Comparison of ENCODE assay signal across 26 mouse cellular contexts in genomic region chr13:107668509-107668908, GRCm38 (mm10).
A peak's percentile ranks its signal among the peaks of the same experiment; 100 is the strongest.
DNase-seq lines count a peak whose midpoint lies in the region; ATAC-seq and TF ChIP-seq lines count a peak whose summit lies in the region.
"Had no signal": no experiment of that assay in that cellular context is flagged by ENCODE, and none has a peak within 500 bp of the region (broad histone marks: within the 10 kb centered on the region; RNA-seq: fewer than 3 reads in every experiment).

No protein-coding gene starts in this region.

- H3ac ChIP-seq in myocyte (ENCODE audit: control insufficient read depth, insufficient read length) = no peak overlapping the region

- H3K79me2 ChIP-seq in myocyte (ENCODE audit: control insufficient read depth, insufficient read depth) = no peaks in the 10 kb centered on the region

- H3K9me3 ChIP-seq in hindbrain, embryonic 11.5 days (ENCODE audit: control insufficient read depth, low read length) = no peaks in the 10 kb centered on the region
- no peaks in the 10 kb centered on the region for H3K9me3 ChIP-seq in hindbrain, postnatal 0 days (ENCODE audit: low read length)
- H3K9me3 ChIP-seq: embryonic facial prominence, embryonic 15.5 days; heart, embryonic 10.5 days; heart, embryonic 13.5 days; hindbrain, embryonic 13.5 days had no signal

- H3K36me3 ChIP-seq in hindbrain, embryonic 11.5 days (ENCODE audit: control insufficient read depth, insufficient read depth, low read length) = no peaks in the 10 kb centered on the region
- H3K36me3 ChIP-seq in hindbrain, postnatal 0 days (ENCODE audit: insufficient read depth, low read length) = no peaks in the 10 kb centered on the region
- no peaks in the 10 kb centered on the region for H3K36me3 ChIP-seq in myocyte (ENCODE audit: control insufficient read depth, insufficient read depth)
- H3K36me3 ChIP-seq: embryonic facial prominence, embryonic 15.5 days; heart, embryonic 10.5 days; heart, embryonic 13.5 days; hindbrain, embryonic 13.5 days had no signal

- TF ChIP-seq POLR2A in brain, embryonic 14.5 days (IDR thresholded peaks at IDR 0.05; ENCODE audit: borderline replicate concordance, extremely low read depth, insufficient read depth, insufficient read length, poor library complexity, severe bottlenecking) = no peak
- TF ChIP-seq POLR2A in myocyte (IDR thresholded peaks at IDR 0.05; ENCODE audit: insufficient read length, low read depth) = no peak

- peak; percentile 48; the same call in 1 of the 2 replicates for ATAC-seq in hindbrain, embryonic 11.5 days (ENCODE audit: low FRiP score)
- ATAC-seq in hindbrain, postnatal 0 days = no peak
- ATAC-seq: activated CD4-positive, CD25-positive, alpha-beta regulatory T cell, adult 4 months; forebrain, embryonic 14.5 days; forebrain, postnatal 0 days; intestine, postnatal 0 days had no signal

- no peaks in the 10 kb centered on the region for H3K27me3 ChIP-seq in hindbrain, embryonic 11.5 days (ENCODE audit: control insufficient read depth, insufficient read depth, low read length)
- no peaks in the 10 kb centered on the region for H3K27me3 ChIP-seq in hindbrain, postnatal 0 days (ENCODE audit: insufficient read depth, low read length)
- no peaks in the 10 kb centered on the region for H3K27me3 ChIP-seq in myocyte (ENCODE audit: control insufficient read depth, insufficient read depth, insufficient read length)

- H3K4me3 ChIP-seq in hindbrain, embryonic 11.5 days (ENCODE audit: low read depth, low read length) = no peak overlapping the region
- H3K4me3 ChIP-seq in hindbrain, postnatal 0 days (ENCODE audit: low read length) = no peak overlapping the region
- no peak overlapping the region for H3K4me3 ChIP-seq in myocyte
- H3K4me3 ChIP-seq: embryonic facial prominence, embryonic 15.5 days; gastrocnemius, adult 2 months; heart, embryonic 10.5 days; heart, embryonic 13.5 days; hindbrain, embryonic 13.5 days had no signal

- no peak for TF ChIP-seq CTCF in hindbrain, postnatal 0 days (IDR thresholded peaks at IDR 0.05; ENCODE audit: low read depth)
- TF ChIP-seq CTCF in brain, embryonic 14.5 days (IDR thresholded peaks at IDR 0.05; ENCODE audit: borderline replicate concordance, extremely low read depth, insufficient read depth, insufficient read length) = no peak

- H3K9ac ChIP-seq in hindbrain, embryonic 11.5 days (ENCODE audit: low read depth, low read length) = no peak overlapping the region
- H3K9ac ChIP-seq in hindbrain, postnatal 0 days (replicated peaks; ENCODE audit: low read length) = no peak overlapping the region
- H3K9ac ChIP-seq: embryonic facial prominence, embryonic 15.5 days; forebrain, postnatal 0 days; heart, embryonic 13.5 days; hindbrain, embryonic 13.5 days had no signal

- peak; percentile 30 for DNase-seq in embryo, embryonic 10 days (ENCODE audit: low spot score)
- DNase-seq in embryo, embryonic 9.5 days (ENCODE audit: extremely low spot score) = no peak
- DNase-seq in hindbrain, embryonic 11.5 days (ENCODE audit: low spot score) = no peak
- DNase-seq in hindbrain, postnatal 0 days (ENCODE audit: low spot score) = no peak
- peak; percentile 23 for DNase-seq in brain, embryonic 14.5 days (ENCODE audit: low read depth)
- no peak for DNase-seq in cerebellum, postnatal 14 days
- no peak for DNase-seq in ovary, postnatal 36 days (ENCODE audit: low spot score)
- DNase-seq: adrenal gland, adult 8-10 months; adrenal gland, postnatal 25 days; cerebellum, adult 18-20 months; cerebellum, adult 9-10 months; cerebellum, postnatal 25 days; forebrain, postnatal 0 days; gastrocnemius, adult 2 months; gastrocnemius, postnatal 14 days; heart, adult 18-20 months; heart, postnatal 14 days; heart, postnatal 4 days had no signal

- WGBS in hindbrain, embryonic 11.5 days = 42% methylated on average over 4 of the region's 5 CpGs
- WGBS in hindbrain, postnatal 0 days = 59% methylated on average over 4 of the region's 5 CpGs

- H3K4me2 ChIP-seq in hindbrain, embryonic 11.5 days (replicated peaks; ENCODE audit: low read depth, low read length) = no peak overlapping the region
- no peak overlapping the region for H3K4me2 ChIP-seq in hindbrain, postnatal 0 days (ENCODE audit: low read depth, low read length)
- no peak overlapping the region for H3K4me2 ChIP-seq in myocyte (ENCODE audit: low read depth)
- H3K4me2 ChIP-seq: embryonic facial prominence, embryonic 15.5 days; heart, embryonic 13.5 days; hindbrain, embryonic 13.5 days had no signal

- H3K27ac ChIP-seq in hindbrain, embryonic 11.5 days (ENCODE audit: low read depth, low read length) = no peak overlapping the region
- H3K27ac ChIP-seq in hindbrain, postnatal 0 days = no peak overlapping the region
- H3K27ac ChIP-seq: embryonic facial prominence, embryonic 15.5 days; gastrocnemius, adult 2 months; heart, embryonic 10.5 days; heart, embryonic 13.5 days; hindbrain, embryonic 13.5 days had no signal

- H3K4me1 ChIP-seq in hindbrain, embryonic 11.5 days (replicated peaks; ENCODE audit: control insufficient read depth, insufficient read depth, low read length) = peaks cover 4% of the 10 kb centered on the region; the same call in 1 of the 2 replicates
- peaks cover 4% of the 10 kb centered on the region; the same call in 1 of the 2 replicates for H3K4me1 ChIP-seq in hindbrain, postnatal 0 days (ENCODE audit: insufficient read depth, low read length)
- H3K4me1 ChIP-seq: heart, embryonic 13.5 days had no signal

TF ChIP-seq in myocyte, 11 proteins besides CTCF, POLR2A, EP300 and RAD21:
- TF ChIP-seq MYOD1 (IDR thresholded peaks at IDR 0.05; ENCODE audit: control insufficient read depth in 1 of 3, insufficient read length in 2 of 3, low read depth in 2 of 3) (peak in 2 of 3 experiments; percentile 53 to 68), MYOG (IDR thresholded peaks at IDR 0.05; ENCODE audit: control insufficient read depth in 1 of 3, insufficient read depth in 1 of 3, insufficient read length in 2 of 3, low read depth in 2 of 3) (peak in 2 of 3 experiments; percentile 44 to 61), POLR2AphosphoS2 (IDR thresholded peaks at IDR 0.05; ENCODE audit: insufficient read length, low read depth) (no peak)

Comparison
In these comparisons a context has a peak if more than half of its experiments do, and no peak if none do; other contexts are left out.
1. DNase-seq: peak in embryo, embryonic 10 days (single experiment) and brain, embryonic 14.5 days (single experiment); none in embryo, embryonic 9.5 days (single experiment), hindbrain, embryonic 11.5 days (single experiment), hindbrain, postnatal 0 days (single experiment), cerebellum, postnatal 14 days (0 of 2) and ovary, postnatal 36 days (single experiment).